Mouse (Mus musculus) ES-Bruce4 (cell line): ENCODE data around the gene D6Ertd527e.

Source experiments
- CTCF ChIP-seq: IDR thresholded peaks from one replicate; pipeline ENCODE4 v1.8.1; 2011; ENCODE audit warnings: low read depth, low read length
- EP300 ChIP-seq: IDR thresholded peaks from 2 replicates; pipeline ENCODE4 v1.6.1; 2011; ENCODE audit warnings: low read depth, low read length; ENCODE audit not compliant: insufficient read depth
- POLR2A ChIP-seq: IDR thresholded peaks from one replicate; pipeline ENCODE4 v1.8.1; 2011; ENCODE audit warnings: low read length; ENCODE audit not compliant: insufficient read depth

DNA sequence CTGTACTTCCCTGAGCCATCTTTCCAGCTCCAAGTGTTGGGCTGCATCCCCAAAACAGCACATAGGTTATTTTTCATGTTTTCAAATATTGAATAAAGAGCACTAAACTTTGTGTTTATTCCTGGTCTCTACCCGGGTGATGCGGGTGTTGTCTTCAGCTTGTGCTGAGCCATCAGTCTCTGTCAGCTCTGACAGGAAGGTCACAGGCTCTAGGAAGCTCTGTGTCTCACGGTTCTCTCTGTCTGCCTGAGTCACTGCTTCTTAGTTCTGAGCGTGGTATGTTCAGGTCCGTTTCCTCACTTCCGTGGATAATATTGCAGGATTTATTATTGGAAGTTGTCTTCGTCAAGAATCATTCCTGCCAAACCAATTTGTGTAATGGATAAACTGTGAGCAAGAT is 17.4 kb downstream of the D6Ertd527e start:
- no peak for TF ChIP-seq CTCF
- TF ChIP-seq EP300: no peak
- no peak for TF ChIP-seq POLR2A
